Mouse (Mus musculus): ENCODE results near the gene Gtf2h5. TPM values are rescaled to one million over a fixed set of nuclear protein-coding genes. Genes with fewer than 3 reads are reported as not detected.

The Gtf2h5 gene
- polyA plus RNA-seq, 1 experiment from 2014 or later, result 213 TPM

- H3K4me2 ChIP-seq (ENCODE audit: low read length), result no peak overlapping the region
- peaks cover 13% of the 10 kb centered on the region for H3K36me3 ChIP-seq (ENCODE audit: control insufficient read depth, insufficient read depth)
- H3K4me3 ChIP-seq (replicated peaks; ENCODE audit: low read length), result no peak overlapping the region
- ATAC-seq, result no peak
- no peak overlapping the region for H3K9ac ChIP-seq (replicated peaks; ENCODE audit: low read depth, low read length)
- H3K27ac ChIP-seq (ENCODE audit: low read length), result no peak overlapping the region
- peaks cover 5% of the 10 kb centered on the region for H3K4me1 ChIP-seq (replicated peaks; ENCODE audit: control insufficient read depth, insufficient read depth, low read length)
- no peaks in the 10 kb centered on the region for H3K9me3 ChIP-seq (ENCODE audit: control insufficient read depth, low read length)
- 95% methylated on average over 4 of the region's 4 CpGs for WGBS
- H3K27me3 ChIP-seq (replicated peaks; ENCODE audit: control insufficient read depth, insufficient read depth, low read length), result no peaks in the 10 kb centered on the region
These were observed 44.2 kb downstream of the Gtf2h5 start for GRCm38 (mm10) chr17:6123776-6124175.

DNA sequence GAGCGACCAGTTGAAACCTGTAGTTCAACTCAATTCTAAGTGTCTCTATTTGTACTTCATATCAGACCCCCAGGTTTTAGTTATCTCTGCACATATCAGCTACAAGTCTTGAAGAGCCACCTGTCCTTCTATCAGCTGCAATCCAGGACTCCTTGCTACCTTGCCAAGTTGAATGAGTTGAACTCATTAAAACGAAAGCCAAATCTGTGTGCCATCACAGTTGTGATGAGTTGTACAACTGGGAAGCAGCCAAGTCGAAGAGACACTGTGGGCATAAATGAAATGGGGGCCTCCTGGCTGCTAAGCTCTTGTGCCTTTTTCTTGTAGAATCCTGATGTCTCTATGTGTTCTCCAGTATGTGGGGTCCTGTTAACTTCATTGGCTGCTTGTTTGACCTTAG, 45.9 kb downstream of the Gtf2h5 start:
- Histone ChIP-seq H3K4me2 (ENCODE audit: low read length) (no peak overlapping the region), H3K9ac (replicated peaks; ENCODE audit: low read depth, low read length) (no peak overlapping the region), H3K4me1 (replicated peaks; ENCODE audit: control insufficient read depth, insufficient read depth, low read length) (no peaks in the 10 kb centered on the region), H3K9me3 (ENCODE audit: control insufficient read depth, low read length) (no peaks in the 10 kb centered on the region), H3K4me3 (replicated peaks; ENCODE audit: low read length) (no peak overlapping the region), H3K36me3 (ENCODE audit: control insufficient read depth, insufficient read depth) (peaks cover 13% of the 10 kb centered on the region), H3K27me3 (replicated peaks; ENCODE audit: control insufficient read depth, insufficient read depth, low read length) (no peaks in the 10 kb centered on the region), H3K27ac (ENCODE audit: low read length) (no peak overlapping the region)
- WGBS, result 88% methylated on average over 3 of the region's 3 CpGs
- no peak for ATAC-seq

DNA sequence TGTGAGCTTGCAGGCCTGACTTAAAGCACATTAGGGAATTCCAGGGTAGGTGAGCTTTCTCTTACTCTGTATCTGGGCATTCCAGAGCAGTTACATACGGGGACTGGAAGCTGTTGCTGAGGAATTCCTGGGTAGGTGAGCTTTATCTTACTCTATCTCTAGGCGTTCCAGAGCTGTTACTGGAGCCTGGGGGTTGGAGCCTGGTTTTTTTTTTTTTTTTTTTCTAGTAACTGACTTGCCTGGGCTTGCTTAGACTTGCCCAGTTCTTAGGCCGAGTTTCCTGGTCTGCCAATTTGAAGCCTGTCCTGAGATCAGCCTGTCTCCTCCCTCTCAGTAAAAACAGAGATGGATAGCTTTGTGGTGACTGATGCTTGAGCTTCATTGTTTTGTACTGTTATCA, 48.5 kb downstream of the Gtf2h5 start:
- Histone ChIP-seq H3K4me2 (ENCODE audit: low read length) (no peak overlapping the region), H3K9me3 (ENCODE audit: control insufficient read depth, low read length) (no peaks in the 10 kb centered on the region), H3K27ac (ENCODE audit: low read length) (no peak overlapping the region), H3K36me3 (ENCODE audit: control insufficient read depth, insufficient read depth) (peaks cover 2% of the 10 kb centered on the region; the same call in 1 of the 2 replicates), H3K4me1 (replicated peaks; ENCODE audit: control insufficient read depth, insufficient read depth, low read length) (no peaks in the 10 kb centered on the region), H3K4me3 (replicated peaks; ENCODE audit: low read length) (no peak overlapping the region), H3K27me3 (replicated peaks; ENCODE audit: control insufficient read depth, insufficient read depth, low read length) (no peaks in the 10 kb centered on the region), H3K9ac (replicated peaks; ENCODE audit: low read depth, low read length) (no peak overlapping the region)
- 70% methylated on average over 3 of the region's 3 CpGs for WGBS
- no peak for ATAC-seq

DNA sequence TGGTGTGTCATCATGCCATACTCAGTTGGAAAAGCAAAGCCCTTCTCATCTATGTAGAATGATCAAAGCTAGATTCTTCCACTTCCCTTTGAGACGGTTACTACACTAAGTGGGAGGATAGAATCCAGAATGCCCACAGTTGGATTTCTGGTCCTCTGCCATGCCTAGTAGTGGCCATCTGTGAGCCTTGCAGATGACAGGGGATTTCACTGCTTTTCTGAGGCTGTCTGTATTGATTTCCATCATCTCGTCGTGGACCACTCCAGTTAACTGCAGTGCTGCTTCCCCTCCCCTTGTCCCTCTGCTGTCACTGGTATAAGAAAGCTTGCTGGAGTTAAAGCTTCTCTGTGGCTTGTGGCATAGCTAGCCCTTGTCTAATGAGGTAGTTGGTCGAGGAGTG, 49.8 kb downstream of the Gtf2h5 start:
- H3K27me3 ChIP-seq (replicated peaks; ENCODE audit: control insufficient read depth, insufficient read depth, low read length), result no peaks in the 10 kb centered on the region
- WGBS, result 61% methylated on average over 4 of the region's 4 CpGs
- no peak overlapping the region for H3K9ac ChIP-seq (replicated peaks; ENCODE audit: low read depth, low read length)
- no peak overlapping the region for H3K4me2 ChIP-seq (ENCODE audit: low read length)
- H3K4me1 ChIP-seq (replicated peaks; ENCODE audit: control insufficient read depth, insufficient read depth, low read length), result no peaks in the 10 kb centered on the region
- no peaks in the 10 kb centered on the region for H3K9me3 ChIP-seq (ENCODE audit: control insufficient read depth, low read length)
- no peaks in the 10 kb centered on the region; the same call in 1 of the 2 replicates for H3K36me3 ChIP-seq (ENCODE audit: control insufficient read depth, insufficient read depth)
- peak; percentile 31 for ATAC-seq
- no peak overlapping the region for H3K27ac ChIP-seq (ENCODE audit: low read length)
- no peak overlapping the region for H3K4me3 ChIP-seq (replicated peaks; ENCODE audit: low read length)

- ATAC-seq, result no peak
- no peaks in the 10 kb centered on the region; the same call in 1 of the 2 replicates for H3K36me3 ChIP-seq (ENCODE audit: control insufficient read depth, insufficient read depth)
- H3K27ac ChIP-seq (ENCODE audit: low read length), result no peak overlapping the region
- H3K9me3 ChIP-seq (ENCODE audit: control insufficient read depth, low read length), result no peaks in the 10 kb centered on the region
- H3K9ac ChIP-seq (replicated peaks; ENCODE audit: low read depth, low read length), result no peak overlapping the region
- peaks cover 4% of the 10 kb centered on the region; the same call in 1 of the 2 replicates for H3K4me1 ChIP-seq (replicated peaks; ENCODE audit: control insufficient read depth, insufficient read depth, low read length)
- WGBS, result 94% methylated on average over 3 of the region's 3 CpGs
- no peaks in the 10 kb centered on the region for H3K27me3 ChIP-seq (replicated peaks; ENCODE audit: control insufficient read depth, insufficient read depth, low read length)
- H3K4me3 ChIP-seq (replicated peaks; ENCODE audit: low read length), result no peak overlapping the region
- no peak overlapping the region for H3K4me2 ChIP-seq (ENCODE audit: low read length)
These were observed 51.5 kb downstream of the Gtf2h5 start for GRCm38 (mm10) chr17:6131083-6131482.

Small RNA genes lying within 50 kb of the gene (microRNA-seq; reads per million reads assigned to microRNA genes)
- not detected for gene Gm22774

Other genes with a start within 250 kb of the Gtf2h5 start
- gene Snx9, start 238.5 kb upstream of the Gtf2h5 start, polyA plus RNA-seq (2015; fragmentation: Nextera tagmentation; extraction: Ambion mirVana), result 4.5 and 6.1 TPM in 2 replicates
- gene Synj2, start 138.5 kb upstream of the Gtf2h5 start, polyA plus RNA-seq (2015; fragmentation: Nextera tagmentation; extraction: Ambion mirVana), result 1.4 and 2.5 TPM in 2 replicates
- 12.6 and 15.8 TPM in 2 replicates for gene Serac1, start within 50 bp of the Gtf2h5 start, polyA plus RNA-seq (2015; fragmentation: Nextera tagmentation; extraction: Ambion mirVana)
- gene Tulp4, start 26.7 kb downstream of the Gtf2h5 start, polyA plus RNA-seq (2015; fragmentation: Nextera tagmentation; extraction: Ambion mirVana), result 150 and 167 TPM in 2 replicates
- 45.5 and 52.4 TPM in 2 replicates for gene Tmem181a, start 177.1 kb downstream of the Gtf2h5 start, polyA plus RNA-seq (2015; fragmentation: Nextera tagmentation; extraction: Ambion mirVana)
- gene Dynlt1a, start 237.7 kb downstream of the Gtf2h5 start, polyA plus RNA-seq (2015; fragmentation: Nextera tagmentation; extraction: Ambion mirVana), result 38.2 and 42.6 TPM in 2 replicates

Measured in forebrain, embryonic 16.5 days (tissue).